Mouse (Mus musculus) 3134 (cell line): Measurements from ENCODE around the gene Sema7a.

Source experiments
- DNase-seq: peaks from one replicate; pipeline ENCODE4 v3.0.0-alpha.2; 2011; ENCODE audit warnings: low spot score; ENCODE audit not compliant: insufficient read length; ENCODE audit errors: extremely low read depth

Gene Sema7a

GRCm38 (mm10) chr9:58008336-58009014, 68.6 kb downstream of the Sema7a start:
- DNase-seq: no peak

- no peak for DNase-seq
Observed at GRCm38 (mm10) chr9:58009015-58009362, 69.1 kb downstream of the Sema7a start.

- DNase-seq: no peak
Observed at GRCm38 (mm10) chr9:58009588-58009987, 69.7 kb downstream of the Sema7a start.

GRCm38 (mm10) chr9:58011027-58011426, 71.1 kb downstream of the Sema7a start:
- DNase-seq: no peak

GRCm38 (mm10) chr9:58011552-58011951, 71.6 kb downstream of the Sema7a start:
- DNase-seq: no peak
